Mouse (Mus musculus) CH12.LX (cell line): Measurements from ENCODE around the gene Rpia. TPM values are rescaled to one million over a fixed set of nuclear protein-coding genes. Genes with fewer than 3 reads are reported as not detected.

Experiments
- DNase-seq: peaks from one replicate; pipeline ENCODE4 v3.0.0-alpha.2; 2013; ENCODE audit errors: extremely low read depth
- H3K27ac ChIP-seq: 2 replicates; pipeline ENCODE4 v1.5.1; 2012; ENCODE audit warnings: low read depth, mild to moderate bottlenecking, control low read depth, moderate library complexity; ENCODE audit not compliant: insufficient read depth
- H3K27me3 ChIP-seq: replicated peaks from 2 replicates; pipeline ENCODE3; 2012; ENCODE audit warnings: inconsistent platforms
- H3K36me3 ChIP-seq, 2 experiments: replicated peaks in 1 of 2; 2 replicates each; pipeline versions ENCODE3 to v1.6.1; 2012; ENCODE audit warnings: inconsistent platforms in 1 of 2, low read length in 1 of 2, mild to moderate bottlenecking in 1 of 2, mixed read lengths in 1 of 2, moderate library complexity in 1 of 2; ENCODE audit not compliant: control insufficient read depth in 1 of 2, insufficient read depth in 1 of 2
- H3K4me1 ChIP-seq, 2 experiments: 2 replicates each; pipeline ENCODE4 v1.6.1; 2012; ENCODE audit warnings: inconsistent platforms in 1 of 2, moderate library complexity in 1 of 2; ENCODE audit not compliant: insufficient read depth in 2 of 2, control insufficient read depth in 1 of 2
- H3K4me2 ChIP-seq: 2 replicates; pipeline ENCODE4 v1.6.1; 2012; ENCODE audit warnings: low read depth, mild to moderate bottlenecking, control low read depth; ENCODE audit not compliant: poor library complexity, insufficient read depth, severe bottlenecking
- H3K4me3 ChIP-seq, 3 experiments: fragments of 150-350 bp in 1 of 3; sonication (generic) in 1 of 3; replicated peaks in 1 of 3; 2 replicates each; pipeline versions ENCODE3 to v1.5.1; 2011 to 2012; ENCODE audit warnings: low read depth in 2 of 3, low read length in 2 of 3, mild to moderate bottlenecking in 2 of 3, moderate library complexity in 2 of 3, control low read depth in 1 of 3, improper control_type of control experiment in 1 of 3, inconsistent platforms in 1 of 3, mixed read lengths in 1 of 3; ENCODE audit not compliant: poor library complexity in 1 of 3
- H3K79me2 ChIP-seq: replicated peaks from 2 replicates; pipeline ENCODE4 v1.6.1; 2012; ENCODE audit warnings: mild to moderate bottlenecking, moderate library complexity; ENCODE audit not compliant: control insufficient read depth, poor library complexity, insufficient read depth, severe bottlenecking; ENCODE audit errors: extremely low read depth
- H3K9ac ChIP-seq: 2 replicates; pipeline ENCODE4 v1.6.1; 2012; ENCODE audit warnings: low read depth, mild to moderate bottlenecking, control low read depth, moderate library complexity; ENCODE audit not compliant: insufficient read depth
- H3K9me3 ChIP-seq: replicated peaks from 2 replicates; pipeline ENCODE3; 2012; ENCODE audit warnings: low read length, inconsistent platforms, mixed read lengths
- CHD1 ChIP-seq: IDR thresholded peaks from 2 replicates; pipeline ENCODE4 v1.6.1; 2012; ENCODE audit warnings: low read depth, low read length, improper control_type of control experiment, inconsistent platforms
- CHD2 ChIP-seq: IDR thresholded peaks from 2 replicates; pipeline ENCODE4 v1.6.1; 2011; ENCODE audit warnings: low read length, improper control_type of control experiment
- CTCF ChIP-seq, 2 experiments: IDR thresholded peaks in 1 of 2; conservative IDR thresholded peaks in 1 of 2; 2 replicates each; pipeline ENCODE4 v1.5.1; 2011 to 2012; ENCODE audit warnings: low read depth in 2 of 2, low read length in 2 of 2, improper control_type of control experiment in 1 of 2, inconsistent platforms in 1 of 2, mild to moderate bottlenecking in 1 of 2, moderate library complexity in 1 of 2
- HCFC1 ChIP-seq: IDR thresholded peaks from 2 replicates; pipeline ENCODE4 v1.6.1; 2012; ENCODE audit warnings: low read depth, mild to moderate bottlenecking, inconsistent platforms, low read length, improper control_type of control experiment
- IRF4 ChIP-seq: IDR thresholded peaks from 2 replicates; pipeline ENCODE4 v1.6.1; 2014; ENCODE audit warnings: low read depth, mild to moderate bottlenecking, inconsistent platforms, low read length, improper control_type of control experiment
- JUN ChIP-seq: IDR thresholded peaks from 2 replicates; pipeline ENCODE4 v1.6.1; 2011; ENCODE audit warnings: low read depth, mild to moderate bottlenecking, low read length, improper control_type of control experiment, moderate library complexity; ENCODE audit not compliant: insufficient read depth
- POLR2A ChIP-seq: IDR thresholded peaks from 2 replicates; pipeline ENCODE4 v1.6.1; 2011; ENCODE audit warnings: low read depth, mild to moderate bottlenecking, improper control_type of control experiment, low read length
- RCOR1 ChIP-seq: conservative IDR thresholded peaks from 2 replicates; pipeline ENCODE4 v1.6.1; 2012; ENCODE audit warnings: low read depth, mild to moderate bottlenecking, inconsistent platforms, low read length, improper control_type of control experiment
- SMC3 ChIP-seq: IDR thresholded peaks from 2 replicates; pipeline ENCODE4 v1.6.1; 2011; ENCODE audit warnings: low read depth, low read length, improper control_type of control experiment
- TBP ChIP-seq: conservative IDR thresholded peaks from 2 replicates; pipeline ENCODE4 v1.6.1; 2011; ENCODE audit warnings: low read depth, low read length, improper control_type of control experiment
- USF1 ChIP-seq: IDR thresholded peaks from 2 replicates; pipeline ENCODE4 v1.6.1; 2014; ENCODE audit warnings: low read depth, mild to moderate bottlenecking, inconsistent platforms, low read length, improper control_type of control experiment
- dilution Hi-C: fragments of 300-500 bp; cut with MboI; formaldehyde crosslinking; loops from 2 replicates; pipeline ENCODE4 v1.14.3; 2020; ENCODE audit warnings: low sequenced_read_pairs; ENCODE audit not compliant: extremely low pct_unique_long_range_greater_than_20kb, extremely low pct_ligation_motif_present
- in situ Hi-C: fragments of 300-500 bp; cut with MboI; formaldehyde crosslinking; loops from 3 replicates; pipeline ENCODE4 v1.14.3; 2019; ENCODE audit warnings: low sequenced_read_pairs, low pct_ligation_motif_present, low pct_unique_long_range_greater_than_20kb, mixed read lengths
- polyA plus RNA-seq: library from polyadenylated mRNA; unstranded; fragments of >175 nt; gene quantifications from 2 replicates; pipeline ENCODE4 v1.2.1, GENCODE M21; 2012; ENCODE audit warnings: low read depth; ENCODE audit not compliant: insufficient read length
- total RNA-seq, 2 experiments: library from RNA; depleted of rRNA; stranded (reverse); fragments of 300-350 nt in 1 of 2; fragments of >200 nt in 1 of 2; gene quantifications; 2 replicates each; pipeline ENCODE4 v1.2.3; 2012 to 2014

Rpia gene
- total and polyA plus RNA-seq, 3 experiments = 55.7 to 65.1 (median 57.8) TPM

DNA sequence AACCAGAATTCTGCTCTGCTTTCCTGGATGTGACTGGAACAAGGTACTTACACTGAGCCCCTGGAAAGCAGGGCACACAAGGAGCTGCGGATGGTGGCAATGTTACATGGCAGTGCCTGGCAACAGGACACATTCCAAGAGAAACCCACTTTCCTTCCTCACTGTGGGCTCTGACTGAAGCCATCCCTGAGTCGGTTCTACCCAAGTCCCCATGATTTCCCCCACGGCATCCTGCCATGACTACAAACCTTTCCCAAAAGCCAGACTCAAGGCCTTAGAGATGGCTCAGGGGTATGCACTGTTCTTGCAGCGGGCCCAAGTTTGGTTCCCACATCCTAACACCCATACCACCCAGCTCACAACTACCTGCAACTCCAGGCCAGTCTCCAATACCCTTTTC is 28.2 kb downstream of the Rpia start:
- dilution Hi-C loops = no loop called here
- H3K27ac ChIP-seq = no peak overlapping the region

DNA sequence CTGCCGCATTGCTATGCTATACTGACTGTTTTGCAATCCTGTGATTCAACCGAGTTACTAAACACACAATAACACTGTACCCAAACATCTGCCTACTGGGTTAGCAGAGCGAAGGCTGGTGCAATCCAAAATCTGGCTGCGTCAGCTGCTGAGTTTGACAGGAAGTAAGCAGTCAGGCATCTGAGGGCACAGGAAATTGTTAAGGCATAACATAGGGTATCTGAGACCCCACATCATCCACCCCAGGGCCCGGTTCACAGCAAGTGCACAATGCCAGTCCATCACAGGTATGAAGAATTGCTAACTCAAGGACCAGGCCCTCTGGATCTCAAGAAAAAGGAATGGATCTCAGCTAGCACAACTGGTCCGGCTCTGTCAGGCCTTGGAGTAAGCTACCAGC is 29.4 kb downstream of the Rpia start:
- Histone ChIP-seq H3K4me3 (no peak overlapping the region), H3K9me3 (peaks cover 2% of the 10 kb centered on the region), H3K4me1 (peaks cover 0 to 17% of the 10 kb centered on the region in 2 experiments; a peak in 2 of 4 replicates), H3K36me3 (peaks cover 18 to 26% of the 10 kb centered on the region in 2 experiments), H3K4me2 (no peak overlapping the region), H3K27ac (no peak overlapping the region), H3K27me3 (no peaks in the 10 kb centered on the region), H3K79me2 (no peaks in the 10 kb centered on the region), H3K9ac (no peak overlapping the region)
- TF ChIP-seq CTCF (conservative IDR thresholded peaks at IDR 0.05 in 1 of 2, IDR thresholded peaks at IDR 0.05 in 1 of 2; ENCODE audit: low read depth in 2 of 2, low read length in 2 of 2) (no peak), USF1 (no peak), IRF4 (no peak)
- dilution Hi-C loops (no loop called here), in situ Hi-C loops (loop anchor here (25.0 kb wide), 1 partner anchor 1875 kb away; no protein-coding TSS in a partner anchor)
- no peak for DNase-seq

More for the DNA sequence above, 28.2 kb downstream of the Rpia start:
- Histone ChIP-seq H3K27me3 (no peaks in the 10 kb centered on the region), H3K9ac (no peak overlapping the region), H3K9me3 (peaks cover 2% of the 10 kb centered on the region), H3K79me2 (no peaks in the 10 kb centered on the region)
- TF ChIP-seq CHD1 = no peak
- TF ChIP-seq RCOR1 = no peak
- TF ChIP-seq HCFC1 = no peak
- TF ChIP-seq TBP = no peak
- no peak for TF ChIP-seq SMC3
- no peak for TF ChIP-seq CHD2
- TF ChIP-seq, all 38 proteins: peak for 0
- peaks cover 0 to 26% of the 10 kb centered on the region in 2 experiments; a peak in 2 of 4 replicates for H3K4me1 ChIP-seq
- no peak overlapping the region for H3K4me3 ChIP-seq
- H3K4me2 ChIP-seq = no peak overlapping the region
- peaks cover 18 to 38% of the 10 kb centered on the region in 2 experiments for H3K36me3 ChIP-seq
- in situ Hi-C loops = loop anchor here (25.0 kb wide), 1 partner anchor 1877 kb away; no protein-coding TSS in a partner anchor
- DNase-seq = no peak

GRCm38 (mm10) chr6:70760951-70761350 is 31.1 kb downstream of the Rpia start:
- Histone ChIP-seq H3K9ac (no peak overlapping the region), H3K36me3 (peaks cover 9 to 11% of the 10 kb centered on the region in 2 experiments), H3K9me3 (peaks cover 2% of the 10 kb centered on the region), H3K27ac (no peak overlapping the region), H3K79me2 (no peaks in the 10 kb centered on the region), H3K4me2 (no peak overlapping the region), H3K4me1 (peaks cover 0 to 17% of the 10 kb centered on the region in 2 experiments; a peak in 2 of 4 replicates), H3K4me3 (no peak overlapping the region), H3K27me3 (no peaks in the 10 kb centered on the region)
- TF ChIP-seq POLR2A = no peak
- TF ChIP-seq JUN = no peak
- TF ChIP-seq HCFC1 = no peak
- in situ Hi-C loops = loop anchor here (25.0 kb wide), 1 partner anchor 1874 kb away; no protein-coding TSS in a partner anchor
- no peak for DNase-seq
- dilution Hi-C loops = no loop called here
